Mouse (Mus musculus) liver, embryonic 16.5 days (tissue): ENCODE measurements around the gene Igf2r. TPM values are rescaled to one million over a fixed set of nuclear protein-coding genes. Genes with fewer than 3 reads are reported as not detected.
A peak's percentile ranks its signal among the peaks of the same experiment; 100 is the strongest.

ENCODE experiments used
- ATAC-seq: fragments of 200-750 bp; cut with Nextera tagmentation; 2 replicates; pipeline ENCODE4 v1.8.0; 2017; ENCODE audit warnings: low read depth, mild to moderate bottlenecking, moderate number of reproducible peaks, moderate library complexity
- H3K27ac ChIP-seq: fragments of 300-500 bp; sonication (generic); 2 replicates; pipeline ENCODE4 v1.5.1; 2014; ENCODE audit warnings: mild to moderate bottlenecking, low read length
- H3K27me3 ChIP-seq: fragments of 300-500 bp; sonication (generic); 2 replicates; pipeline ENCODE4 v1.6.1; 2014; ENCODE audit warnings: low read depth, low read length, mixed read lengths; ENCODE audit not compliant: control insufficient read depth, insufficient read depth
- H3K36me3 ChIP-seq: fragments of 300-500 bp; sonication (generic); 2 replicates; pipeline ENCODE4 v1.6.1; 2014; ENCODE audit warnings: mild to moderate bottlenecking; ENCODE audit not compliant: control insufficient read depth, insufficient read depth
- H3K4me1 ChIP-seq: fragments of 300-500 bp; sonication (generic); 2 replicates; pipeline ENCODE4 v1.6.1; 2014; ENCODE audit warnings: low read depth, low read length, mixed read lengths; ENCODE audit not compliant: control insufficient read depth
- H3K4me2 ChIP-seq: fragments of 300-500 bp; sonication (generic); 2 replicates; pipeline ENCODE4 v1.6.1; 2014; ENCODE audit warnings: low read depth, low read length, mixed read lengths
- H3K4me3 ChIP-seq: fragments of 300-500 bp; sonication (generic); 2 replicates; pipeline ENCODE4 v1.5.1; 2014; ENCODE audit warnings: low read depth, mild to moderate bottlenecking, low read length
- H3K9ac ChIP-seq: fragments of 300-500 bp; sonication (generic); 2 replicates; pipeline ENCODE4 v1.6.1; 2014; ENCODE audit warnings: low read depth, low read length
- H3K9me3 ChIP-seq: fragments of 300-500 bp; sonication (generic); replicated peaks from 2 replicates; pipeline ENCODE4 v1.6.1; 2016; ENCODE audit warnings: low read length; ENCODE audit not compliant: control insufficient read depth
- WGBS: fragments of 180-500 bp; shearing (Covaris S2); extraction: QIAGEN DNeasy Blood & Tissue Kit; methylation state at CpG from one replicate; pipeline ENCODE4 v1.1.7; 2014; ENCODE audit not compliant: insufficient replicate concordance; 5-methylcytosine and 5-hydroxymethylcytosine counted together
- polyA plus RNA-seq: library from polyadenylated mRNA; unstranded; fragments of >200 nt; fragmentation: Nextera tagmentation; extraction: Ambion mirVana; gene quantifications from 2 replicates; pipeline ENCODE4 v1.2.1, GENCODE M21; 2015

The Igf2r gene
- polyA plus RNA-seq, 1 experiment from 2014 or later = 17.7 TPM

GRCm38 (mm10) chr17:12799368-12800275, 30.2 kb upstream of the Igf2r start:
- Histone ChIP-seq H3K4me1 (peaks cover 4% of the 10 kb centered on the region), H3K4me3 (no peak overlapping the region), H3K4me2 (no peak overlapping the region), H3K27ac (no peak overlapping the region), H3K9ac (no peak overlapping the region), H3K36me3 (no peaks in the 10 kb centered on the region), H3K27me3 (no peaks in the 10 kb centered on the region), H3K9me3 (no peaks in the 10 kb centered on the region)
- 59% methylated on average over 12 of the region's 12 CpGs for WGBS
- no peak for ATAC-seq

GRCm38 (mm10) chr17:12798571-12798970, 29.1 kb upstream of the Igf2r start:
- Histone ChIP-seq H3K9me3 (no peaks in the 10 kb centered on the region), H3K4me1 (peaks cover 6% of the 10 kb centered on the region), H3K4me3 (no peak overlapping the region), H3K36me3 (no peaks in the 10 kb centered on the region), H3K4me2 (no peak overlapping the region), H3K27me3 (no peaks in the 10 kb centered on the region), H3K9ac (no peak overlapping the region), H3K27ac (no peak overlapping the region)
- WGBS = 61% methylated on average over 3 of the region's 3 CpGs
- no peak for ATAC-seq

GRCm38 (mm10) chr17:12797427-12798029, 28.1 kb upstream of the Igf2r start:
- WGBS = 48% methylated on average over 3 of the region's 3 CpGs
- Histone ChIP-seq H3K36me3 (no peaks in the 10 kb centered on the region), H3K9me3 (no peaks in the 10 kb centered on the region), H3K4me3 (no peak overlapping the region), H3K27me3 (no peaks in the 10 kb centered on the region), H3K27ac (no peak overlapping the region), H3K9ac (no peak overlapping the region), H3K4me1 (peaks cover 14% of the 10 kb centered on the region), H3K4me2 (no peak overlapping the region)
- no peak for ATAC-seq

- WGBS = 21% methylated on average over 3 of the region's 3 CpGs
- no peaks in the 10 kb centered on the region for H3K9me3 ChIP-seq
- peaks cover 21% of the 10 kb centered on the region for H3K4me1 ChIP-seq
- no peak overlapping the region for H3K4me2 ChIP-seq
- H3K27ac ChIP-seq = peak overlapping the region; percentile 22; the same call in 1 of the 2 replicates
- H3K36me3 ChIP-seq = no peaks in the 10 kb centered on the region
- ATAC-seq = peak; percentile 28; the same call in 1 of the 2 replicates
- H3K27me3 ChIP-seq = no peaks in the 10 kb centered on the region
- H3K9ac ChIP-seq = no peak overlapping the region
- no peak overlapping the region for H3K4me3 ChIP-seq
Observed at GRCm38 (mm10) chr17:12796633-12797032, 27.2 kb upstream of the Igf2r start.

GRCm38 (mm10) chr17:12793660-12794406, 24.4 kb upstream of the Igf2r start:
- Histone ChIP-seq H3K9ac (no peak overlapping the region), H3K9me3 (no peaks in the 10 kb centered on the region), H3K27me3 (no peaks in the 10 kb centered on the region), H3K4me1 (peaks cover 32% of the 10 kb centered on the region), H3K27ac (peak overlapping the region; percentile 40; the same call in 1 of the 2 replicates), H3K4me2 (no peak overlapping the region), H3K36me3 (no peaks in the 10 kb centered on the region), H3K4me3 (no peak overlapping the region)
- no peak for ATAC-seq
- 19% methylated on average over 8 of the region's 8 CpGs for WGBS

- Histone ChIP-seq H3K27me3 (no peaks in the 10 kb centered on the region), H3K27ac (peak overlapping the region; percentile 75), H3K9me3 (no peaks in the 10 kb centered on the region), H3K9ac (no peak overlapping the region), H3K36me3 (no peaks in the 10 kb centered on the region), H3K4me3 (no peak overlapping the region), H3K4me2 (peak overlapping the region; percentile 30), H3K4me1 (peaks cover 32% of the 10 kb centered on the region)
- 44% methylated on average over 11 of the region's 11 CpGs for WGBS
- ATAC-seq = peak; percentile 88
Observed at GRCm38 (mm10) chr17:12792422-12793206, 23.1 kb upstream of the Igf2r start.

GRCm38 (mm10) chr17:12791420-12791819, 22.0 kb upstream of the Igf2r start:
- 46% methylated on average over 4 of the region's 4 CpGs for WGBS
- H3K4me3 ChIP-seq = no peak overlapping the region
- H3K4me2 ChIP-seq = no peak overlapping the region
- H3K36me3 ChIP-seq = no peaks in the 10 kb centered on the region
- peaks cover 32% of the 10 kb centered on the region for H3K4me1 ChIP-seq
- H3K9ac ChIP-seq = no peak overlapping the region
- H3K9me3 ChIP-seq = no peaks in the 10 kb centered on the region
- H3K27ac ChIP-seq = peak overlapping the region; percentile 76
- no peaks in the 10 kb centered on the region for H3K27me3 ChIP-seq
- no peak for ATAC-seq

- Histone ChIP-seq H3K4me2 (no peak overlapping the region), H3K9me3 (no peaks in the 10 kb centered on the region), H3K4me3 (no peak overlapping the region), H3K27me3 (no peaks in the 10 kb centered on the region), H3K9ac (no peak overlapping the region), H3K27ac (peak overlapping the region; percentile 76), H3K4me1 (peaks cover 32% of the 10 kb centered on the region), H3K36me3 (no peaks in the 10 kb centered on the region)
- no peak for ATAC-seq
- WGBS = 48% methylated on average over 5 of the region's 5 CpGs
Observed at GRCm38 (mm10) chr17:12791079-12791406, 21.6 kb upstream of the Igf2r start.
